Mouse (Mus musculus) lung, postnatal 10 days (tissue): ENCODE measurements at regions not wholly inside any gene's neighbourhood (a gene's known extent, or its start where the extent isn't known, plus 50 kb on each side); places are given as distances from the start of the nearest gene placed in this dataset.

Experiments
- DNase-seq: peaks from one replicate; pipeline ENCODE4 v3.0.0; 2021

DNA sequence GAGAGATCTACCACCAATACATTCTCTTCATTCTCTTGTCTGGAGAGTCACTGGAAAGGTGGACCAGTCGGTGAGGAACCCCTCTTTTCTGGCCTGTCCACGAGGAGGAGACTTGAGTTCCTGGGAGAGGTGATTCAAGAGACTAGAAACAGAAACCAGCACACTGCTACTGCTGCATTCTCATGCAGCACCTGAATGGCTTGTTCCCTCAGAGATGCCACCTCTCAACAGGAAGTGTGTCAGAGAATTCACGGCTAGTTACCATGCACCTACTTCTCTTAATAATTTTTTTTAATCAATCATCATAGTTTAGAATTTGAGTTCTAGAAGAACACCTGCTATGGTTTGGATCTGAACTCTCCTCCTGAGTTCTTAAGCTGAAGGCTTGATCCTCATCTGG lies 52.0 kb upstream of the Dynlrb2 start:
- DNase-seq, result no peak

- no peak for DNase-seq
Measured at GRCm38 (mm10) chr8:116451397-116451796, 53.4 kb upstream of the Dynlrb2 start.

DNA sequence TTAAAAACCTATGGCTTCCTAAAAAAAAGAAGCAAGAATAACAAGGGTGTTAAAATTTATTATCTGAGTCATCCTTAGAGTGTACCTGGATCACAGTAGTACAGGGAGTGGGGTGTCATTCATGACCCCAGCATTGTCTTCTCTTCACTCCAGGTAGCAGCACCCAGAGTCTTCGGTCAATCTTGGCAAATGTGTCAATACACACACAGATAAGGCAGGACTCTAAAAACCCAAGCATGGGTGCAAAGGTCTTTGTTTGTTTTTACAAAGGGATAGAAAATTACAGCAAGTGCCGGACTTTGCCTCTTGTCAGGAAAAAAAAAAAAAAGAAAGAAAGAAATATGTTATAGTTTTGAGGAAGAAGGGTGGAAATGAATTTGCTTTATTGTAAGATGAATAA lies 57.3 kb upstream of the Dynlrb2 start:
- no peak for DNase-seq

DNA sequence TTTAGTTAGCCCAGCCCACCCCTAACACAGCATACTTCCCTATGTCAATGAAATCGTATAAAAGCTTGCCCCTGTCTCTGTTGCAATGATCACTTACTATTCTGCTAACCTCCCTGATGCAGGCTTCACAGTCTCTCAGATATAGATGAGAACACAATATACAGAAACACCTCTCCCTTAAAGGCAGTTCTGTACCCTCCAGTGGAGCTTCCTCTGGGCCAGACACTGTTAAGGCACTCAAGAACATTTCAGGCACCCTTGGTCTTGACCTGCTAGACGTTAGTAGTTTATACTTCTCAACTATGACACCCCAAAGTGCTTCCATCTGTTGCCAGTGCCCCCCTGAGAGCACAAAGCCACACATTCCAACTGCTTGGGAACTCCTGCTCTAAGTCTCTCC lies 61.9 kb upstream of the Dynlrb2 start:
- no peak for DNase-seq

- peak; percentile 83 for DNase-seq
Measured at GRCm38 (mm10) chr8:116438895-116439294, 65.9 kb upstream of the Dynlrb2 start.

DNA sequence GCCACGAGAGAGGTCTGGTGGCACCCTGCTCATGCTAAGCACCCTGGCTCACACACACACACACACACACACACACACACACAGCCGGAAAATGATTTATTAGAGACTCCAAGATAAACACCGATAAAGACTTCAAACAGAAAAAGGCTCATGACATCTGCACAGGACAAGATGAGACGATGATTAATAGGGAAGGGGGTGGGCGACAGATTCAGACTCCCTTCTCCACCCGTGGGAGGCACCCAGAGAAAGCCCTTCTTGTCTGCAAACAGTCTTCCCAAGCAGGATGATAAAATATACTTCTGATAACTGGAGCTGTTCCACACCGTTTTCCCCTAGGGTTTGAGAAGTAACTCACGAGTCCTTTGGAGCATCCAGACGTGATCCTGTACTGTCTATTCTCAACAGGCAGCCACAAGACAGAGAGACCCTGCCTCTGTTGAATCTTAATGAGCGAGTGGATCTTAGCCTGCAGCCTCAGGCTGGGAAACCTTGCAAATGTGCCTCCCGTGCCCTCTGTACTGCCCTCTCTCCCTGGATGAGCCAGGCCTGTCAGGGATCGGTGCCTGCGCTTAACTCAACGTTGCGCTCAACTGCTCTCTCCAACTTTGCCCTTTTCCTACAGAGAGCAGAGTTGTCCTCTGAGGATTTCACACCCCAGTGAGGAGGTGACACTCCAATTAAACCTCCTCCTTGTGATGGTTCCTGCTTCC lies 69.3 kb upstream of the Dynlrb2 start:
- DNase-seq, result no peak

DNA sequence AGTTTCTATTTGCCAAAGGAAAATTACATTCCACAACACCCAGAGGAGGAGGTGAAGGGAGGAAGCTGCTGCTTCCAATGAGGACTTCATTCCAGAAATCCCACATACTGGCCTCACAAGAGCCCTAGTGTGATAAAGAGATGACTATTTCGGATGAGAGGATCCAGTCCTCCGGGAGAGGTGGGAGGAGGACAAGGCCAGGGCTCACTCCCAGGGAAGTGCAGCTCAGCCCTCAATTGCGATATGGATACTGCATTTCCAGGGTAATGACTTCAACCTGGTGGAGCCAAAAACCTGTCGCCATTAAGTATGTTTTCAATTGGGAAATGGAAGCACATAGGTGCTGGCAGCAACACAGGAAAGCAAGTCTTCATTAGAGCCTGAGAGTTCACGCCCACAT lies 74.7 kb upstream of the Dynlrb2 start:
- DNase-seq, result no peak

GRCm38 (mm10) chr8:116429649-116430048 lies 75.1 kb upstream of the Dynlrb2 start:
- DNase-seq, result no peak

DNA sequence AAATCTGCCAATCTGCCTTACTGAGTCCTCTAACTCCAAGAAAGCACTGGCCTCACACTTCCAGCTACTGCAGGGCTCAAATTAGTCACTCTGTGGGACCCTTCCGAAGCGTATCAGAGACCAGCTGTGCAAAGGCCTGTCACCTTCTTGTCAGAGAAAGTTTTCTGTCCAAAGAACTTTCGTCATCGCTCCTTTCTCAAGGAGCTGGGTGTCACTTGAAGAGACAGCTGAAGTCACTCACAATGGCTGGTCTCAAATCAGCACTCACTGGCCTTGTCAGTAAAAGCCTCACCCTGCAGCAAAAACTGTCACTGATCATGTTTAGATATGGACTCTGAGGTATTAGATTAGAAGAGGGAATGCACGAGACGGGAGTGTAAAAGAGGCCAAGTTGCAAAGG lies 81.9 kb upstream of the Dynlrb2 start:
- peak; percentile 27 for DNase-seq

DNA sequence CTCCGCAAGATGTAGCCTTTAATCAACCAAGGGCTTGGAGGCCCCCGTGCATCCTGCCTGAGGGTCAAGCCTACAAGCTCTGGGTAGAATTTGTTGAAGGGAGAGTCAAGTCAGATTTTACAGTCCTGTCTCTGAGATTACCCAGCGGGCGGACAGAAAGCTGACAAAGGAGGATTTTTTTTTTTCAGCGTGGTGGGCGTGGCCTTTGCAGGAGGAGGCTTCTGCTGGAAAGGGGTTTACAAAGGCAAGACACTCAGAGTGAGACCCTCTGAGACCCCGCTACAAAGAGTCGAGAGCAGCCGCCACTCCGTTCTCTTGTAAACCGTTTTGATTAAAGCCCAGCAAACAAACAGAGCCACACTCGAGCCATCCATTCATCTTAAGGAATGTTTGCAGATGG lies 92.1 kb upstream of the Dynlrb2 start:
- DNase-seq, result peak; percentile 8

DNA sequence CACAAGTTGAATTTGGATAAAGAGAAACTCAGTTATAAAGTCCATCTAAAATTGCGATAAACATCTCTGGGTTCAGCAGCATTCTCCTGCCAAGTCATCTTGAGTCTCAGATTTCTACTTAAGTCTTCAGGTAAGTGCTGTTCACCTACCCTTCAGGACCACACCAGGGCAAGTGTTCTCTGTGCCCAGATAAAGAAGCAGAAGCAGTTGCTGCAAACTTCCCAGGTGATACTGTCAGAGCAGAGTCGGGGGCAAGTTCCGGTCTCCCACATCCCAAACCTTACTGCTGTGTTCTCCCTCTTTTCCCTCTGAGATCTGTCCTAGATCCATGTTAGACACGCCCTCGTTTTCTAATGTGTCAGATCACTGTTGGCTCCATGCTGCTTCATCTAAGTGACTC lies 94.7 kb upstream of the Dynlrb2 start:
- DNase-seq, result no peak

GRCm38 (mm10) chr8:116409011-116409410 lies 95.8 kb upstream of the Dynlrb2 start:
- DNase-seq, result no peak

GRCm38 (mm10) chr8:116404571-116404970 lies 100.2 kb upstream of the Dynlrb2 start:
- no peak for DNase-seq

DNA sequence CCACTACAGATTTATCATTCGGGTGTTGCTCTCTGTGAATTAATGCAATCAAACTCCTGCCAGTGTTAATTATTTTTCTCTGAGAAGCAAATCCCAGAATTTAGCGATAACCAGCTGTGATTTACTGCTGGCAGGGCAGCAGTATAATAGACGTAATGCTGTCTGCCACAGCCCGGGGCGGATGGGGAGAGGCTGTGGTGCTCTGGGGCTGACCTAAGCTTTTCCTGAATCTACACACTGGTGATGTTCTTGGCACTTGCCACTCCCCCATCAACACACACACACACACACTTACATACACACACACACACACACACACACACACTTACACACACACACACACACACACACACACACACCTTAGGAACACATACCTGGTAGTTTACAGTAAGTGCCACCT lies 101.4 kb upstream of the Dynlrb2 start:
- DNase-seq, result no peak

DNA sequence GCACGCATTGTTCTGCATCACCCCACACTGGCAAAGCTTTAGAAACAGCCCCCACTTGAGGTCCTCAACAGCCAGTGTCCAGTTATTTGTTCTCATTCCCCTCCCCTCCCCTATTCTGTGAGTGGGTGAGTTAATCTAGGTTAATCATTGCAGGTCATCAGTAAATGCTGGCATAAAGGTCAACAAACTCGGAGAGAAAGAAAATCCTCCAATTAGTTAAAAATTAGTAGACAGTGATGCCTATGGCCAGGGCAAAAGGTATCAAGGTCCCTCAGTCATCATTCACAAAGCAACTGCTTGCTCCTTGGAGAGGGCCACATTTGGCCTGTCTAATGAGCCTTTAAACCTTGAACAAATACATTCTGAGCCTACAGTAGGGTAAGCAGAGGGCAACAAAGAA lies 105.3 kb upstream of the Dynlrb2 start:
- no peak for DNase-seq

DNA sequence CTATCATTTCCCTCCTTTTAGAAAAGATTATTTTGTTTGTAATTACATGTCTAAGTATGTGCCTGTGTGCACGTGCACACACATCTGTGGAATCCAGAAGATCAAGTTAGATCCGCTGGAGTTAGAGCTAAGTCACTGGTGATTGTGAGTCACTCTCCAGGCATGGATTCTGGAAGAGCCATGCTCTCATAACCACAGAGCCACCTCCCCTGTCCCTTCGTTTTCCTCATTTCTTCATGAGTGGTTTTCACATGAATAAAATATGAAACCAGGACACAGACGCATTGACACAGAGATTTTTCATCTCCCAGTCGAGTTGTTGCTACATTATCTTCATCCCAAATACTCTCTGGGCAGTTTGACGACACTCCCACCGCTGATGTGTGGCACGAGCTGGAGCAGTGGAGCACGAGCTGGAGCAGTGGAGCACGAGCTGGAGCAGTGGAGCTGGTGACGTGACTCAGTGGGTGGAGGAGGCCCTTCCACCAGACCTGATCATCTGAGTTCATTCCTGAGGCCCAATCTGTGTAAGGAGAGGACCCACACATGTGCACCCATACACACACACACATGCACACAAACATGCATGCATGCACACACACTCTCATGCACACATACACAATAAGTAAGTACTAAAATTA lies 106.1 kb upstream of the Dynlrb2 start:
- DNase-seq, result no peak

GRCm38 (mm10) chr8:116385193-116385955 lies 119.4 kb upstream of the Dynlrb2 start:
- no peak for DNase-seq

DNA sequence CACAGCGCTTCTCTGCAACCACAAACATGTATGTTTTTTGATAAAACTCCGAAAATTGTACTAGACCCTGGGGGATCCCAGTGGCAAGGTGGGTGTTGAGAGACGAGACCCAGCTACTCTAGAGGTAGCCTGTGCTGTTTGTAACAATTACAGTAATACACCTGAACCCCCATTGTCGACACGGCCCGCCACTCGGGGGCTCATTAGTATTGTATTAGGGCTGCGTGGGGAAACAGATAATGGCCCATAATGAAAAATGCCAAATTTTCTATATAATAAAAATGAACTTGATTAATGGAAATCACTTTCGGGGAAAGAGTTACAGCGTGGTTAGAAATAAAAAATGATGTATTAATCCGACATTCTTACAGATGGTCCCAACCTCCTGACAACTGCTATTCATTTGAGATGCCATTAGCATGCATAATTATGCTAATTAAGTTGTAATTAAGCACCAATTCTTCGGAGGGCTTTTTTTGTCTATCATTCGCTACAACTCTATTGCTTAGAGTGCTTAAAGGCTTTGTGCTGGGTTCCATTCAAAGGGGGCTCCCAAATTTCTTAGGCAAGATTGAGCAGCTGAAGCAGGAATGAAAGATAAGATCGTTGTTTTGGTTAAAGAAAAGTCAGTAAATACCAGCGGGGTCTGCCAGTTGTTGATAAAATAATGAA lies 120.2 kb upstream of the Dynlrb2 start:
- DNase-seq, result no peak

- peak; percentile 29 for DNase-seq
Measured at GRCm38 (mm10) chr8:116383495-116384417, 121.0 kb upstream of the Dynlrb2 start.

GRCm38 (mm10) chr8:116383036-116383435 lies 121.7 kb upstream of the Dynlrb2 start:
- DNase-seq, result peak; percentile 29

DNA sequence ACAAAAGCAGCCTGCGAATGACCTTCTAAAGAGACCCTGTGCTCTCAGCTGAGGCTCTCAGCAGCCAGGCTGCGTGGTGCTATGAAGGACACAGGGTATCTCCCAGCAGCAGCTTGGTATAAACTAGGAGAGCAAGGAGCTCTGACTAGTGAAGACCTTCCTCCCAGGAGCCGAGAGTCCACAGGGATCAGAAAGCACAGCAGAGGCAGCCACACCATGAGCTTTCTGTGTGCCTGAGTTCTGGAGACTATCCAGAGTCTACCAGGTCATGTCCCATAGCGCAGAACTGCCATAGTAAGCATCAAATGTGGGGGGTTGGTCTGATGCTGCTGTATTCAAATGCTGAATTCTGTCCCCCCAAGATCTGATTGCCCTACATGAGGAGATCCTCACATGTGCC lies 124.2 kb upstream of the Dynlrb2 start:
- DNase-seq, result no peak

- no peak for DNase-seq
Measured at GRCm38 (mm10) chr8:116379851-116380250, 124.9 kb upstream of the Dynlrb2 start.
